9 mouse cellular contexts compared by ENCODE assay signal in genomic region chr15:98566973-98567277, GRCm38 (mm10). TPM values are rescaled to one million over a fixed set of nuclear protein-coding genes. Genes with fewer than 3 reads are reported as not detected.
DNase-seq lines count a peak whose midpoint lies in the region; ATAC-seq and TF ChIP-seq lines count a peak whose summit lies in the region.
"Had no signal": no experiment of that assay in that cellular context is flagged by ENCODE, and none has a peak within 500 bp of the region (broad histone marks: within the 10 kb centered on the region; RNA-seq: fewer than 3 reads in every experiment).

No protein-coding gene starts in this region.

- TF ChIP-seq CTCF in cerebellum, adult 2 months (IDR thresholded peaks at IDR 0.05; ENCODE audit: borderline replicate concordance, insufficient read depth, low read depth, low read length) = no peak

- peak overlapping the region; percentile 47 for H3K4me2 ChIP-seq in neural tube, embryonic 11.5 days (ENCODE audit: low read depth)
- H3K4me2 ChIP-seq in limb, embryonic 13.5 days (replicated peaks) = peak overlapping the region; percentile 87
- H3K4me2 ChIP-seq in stomach, embryonic 14.5 days (replicated peaks; ENCODE audit: low read depth, low read length) = peak overlapping the region; percentile 91

- H3K9me3 ChIP-seq in neural tube, embryonic 11.5 days (ENCODE audit: control insufficient read depth, low read length) = no peaks in the 10 kb centered on the region
- H3K9me3 ChIP-seq in limb, embryonic 13.5 days = no peaks in the 10 kb centered on the region
- no peaks in the 10 kb centered on the region for H3K9me3 ChIP-seq in stomach, embryonic 14.5 days (ENCODE audit: control insufficient read depth, low read depth, low read length)

- WGBS in cerebellum, adult 2 months = 1% methylated on average over 15 of the region's 15 CpGs
- under 1% methylated on average over 15 of the region's 15 CpGs for WGBS in neural tube, embryonic 11.5 days
- 0% methylated on average over 15 of the region's 15 CpGs for WGBS in limb, embryonic 13.5 days
- WGBS in stomach, embryonic 14.5 days = under 1% methylated on average over 15 of the region's 15 CpGs

- peak overlapping the region; percentile 91 for H3K4me3 ChIP-seq in cerebellum, adult 2 months (replicated peaks; ENCODE audit: insufficient read depth, low read depth, low read length)
- H3K4me3 ChIP-seq in neural tube, embryonic 11.5 days (ENCODE audit: low read depth, low read length) = peak overlapping the region; percentile 87
- H3K4me3 ChIP-seq in limb, embryonic 13.5 days = peak overlapping the region; percentile 93
- H3K4me3 ChIP-seq in stomach, embryonic 14.5 days (ENCODE audit: low read depth, low read length) = peak overlapping the region; percentile 94

- no peak for ATAC-seq in neural tube, embryonic 11.5 days (ENCODE audit: insufficient read depth, low FRiP score, low TSS enrichment)
- ATAC-seq in limb, embryonic 13.5 days (ENCODE audit: low FRiP score, low read depth) = no peak
- ATAC-seq in stomach, embryonic 14.5 days (ENCODE audit: insufficient number of reproducible peaks, insufficient read depth, low FRiP score, low read depth) = no peak

- no peak for TF ChIP-seq POLR2A in cerebellum, adult 2 months (IDR thresholded peaks at IDR 0.05; ENCODE audit: borderline replicate concordance, insufficient read depth, low read length)

- peaks cover 7% of the 10 kb centered on the region; the same call in 1 of the 2 replicates for H3K4me1 ChIP-seq in cerebellum, adult 2 months (ENCODE audit: control insufficient read depth, insufficient read depth, low read length)
- H3K4me1 ChIP-seq in neural tube, embryonic 11.5 days (ENCODE audit: control insufficient read depth, insufficient read depth, low read length) = peaks cover 13% of the 10 kb centered on the region
- H3K4me1 ChIP-seq in limb, embryonic 13.5 days = peaks cover 26% of the 10 kb centered on the region
- H3K4me1 ChIP-seq in stomach, embryonic 14.5 days (ENCODE audit: control insufficient read depth, insufficient read depth, low read length) = peaks cover 22% of the 10 kb centered on the region; the same call in 1 of the 2 replicates

- peak overlapping the region; percentile 92 for H3K27ac ChIP-seq in cerebellum, adult 2 months (ENCODE audit: insufficient read depth, low read length)
- peak overlapping the region; percentile 86 for H3K27ac ChIP-seq in neural tube, embryonic 11.5 days (ENCODE audit: low read depth, low read length)
- peak overlapping the region; percentile 92 for H3K27ac ChIP-seq in limb, embryonic 13.5 days
- peak overlapping the region; percentile 96 for H3K27ac ChIP-seq in stomach, embryonic 14.5 days (ENCODE audit: low read length)

- H3K9ac ChIP-seq in neural tube, embryonic 11.5 days (ENCODE audit: low read length) = peak overlapping the region; percentile 81
- H3K9ac ChIP-seq in limb, embryonic 13.5 days = peak overlapping the region; percentile 94
- peak overlapping the region; percentile 91 for H3K9ac ChIP-seq in stomach, embryonic 14.5 days (replicated peaks; ENCODE audit: low read depth, low read length)

- no peaks in the 10 kb centered on the region for H3K27me3 ChIP-seq in cerebellum, adult 2 months (ENCODE audit: control insufficient read depth, insufficient read depth, low read length)
- H3K27me3 ChIP-seq in neural tube, embryonic 11.5 days (ENCODE audit: control insufficient read depth, insufficient read depth, low read length) = no peaks in the 10 kb centered on the region
- no peaks in the 10 kb centered on the region for H3K27me3 ChIP-seq in limb, embryonic 13.5 days
- no peaks in the 10 kb centered on the region for H3K27me3 ChIP-seq in stomach, embryonic 14.5 days (ENCODE audit: control insufficient read depth, insufficient read depth, low read length)

- no peak for DNase-seq in cerebellum, adult 2 months
- no peak for DNase-seq in cerebellum, postnatal 25 days
- DNase-seq in neural tube, embryonic 11.5 days (ENCODE audit: low spot score) = peak; percentile 30
- no peak for DNase-seq in neural tube, embryonic 10.5 days (ENCODE audit: extremely low spot score, low spot score)
- no peak for DNase-seq in embryo, embryonic 10.5 days (ENCODE audit: low spot score)
- no peak for DNase-seq in layer of hippocampus, postnatal 10 days (ENCODE audit: low spot score in 2 of 2)

- 0 out of 2 replicates have a peak, but pooled peaks cover 4% of the 10 kb centered on the region for H3K36me3 ChIP-seq in neural tube, embryonic 11.5 days (ENCODE audit: control insufficient read depth, insufficient read depth, low read length)
- H3K36me3 ChIP-seq in limb, embryonic 13.5 days = peaks cover 12% of the 10 kb centered on the region
- H3K36me3 ChIP-seq in stomach, embryonic 14.5 days (ENCODE audit: control insufficient read depth, insufficient read depth, low read length) = peaks cover 25% of the 10 kb centered on the region

RNA-seq across cellular contexts. Expression of gene Ccnt1, which starts 3.8 kb away (rescaled TPM):
- polyA plus RNA-seq in cerebellum, adult 2 months (2012; rRNA removed) = 24.1 and 24.2 TPM in 2 replicates
- 62.2 and 65.6 TPM in 2 replicates for polyA plus RNA-seq in neural tube, embryonic 11.5 days (2014; fragmentation: Nextera tagmentation; extraction: Ambion mirVana)
- polyA plus RNA-seq in limb, embryonic 13.5 days (2015; fragmentation: Nextera tagmentation; extraction: Ambion mirVana) = 57.7 and 62.1 TPM in 2 replicates
- 60.0 and 61.2 TPM in 2 replicates for polyA plus RNA-seq in stomach, embryonic 14.5 days (2014; fragmentation: Nextera tagmentation; extraction: Ambion mirVana)
- 10 to 100 TPM; 36.0 to 51.6 TPM for total RNA-seq in layer of hippocampus, postnatal 10 days (2021)

RNA-seq across cellular contexts. Expression of gene 4930415O20Rik, which starts 3.9 kb away (rescaled TPM):
- polyA plus RNA-seq in cerebellum, adult 2 months (2012; rRNA removed) = not detected in 2 replicates
- not detected in 2 replicates for polyA plus RNA-seq in neural tube, embryonic 11.5 days (2014; fragmentation: Nextera tagmentation; extraction: Ambion mirVana)
- polyA plus RNA-seq in limb, embryonic 13.5 days (2015; fragmentation: Nextera tagmentation; extraction: Ambion mirVana) = not detected in 2 replicates
- polyA plus RNA-seq in stomach, embryonic 14.5 days (2014; fragmentation: Nextera tagmentation; extraction: Ambion mirVana) = not detected in 2 replicates
- total RNA-seq in layer of hippocampus, postnatal 10 days (2021) = not detected
- total RNA-seq: common myeloid progenitor, adult 5-6 weeks had no signal

RNA-seq across cellular contexts. Expression of gene Kansl2, which starts 32.9 kb away (rescaled TPM):
- 60.7 and 62.4 TPM in 2 replicates for polyA plus RNA-seq in cerebellum, adult 2 months (2012; rRNA removed)
- 142 and 143 TPM in 2 replicates for polyA plus RNA-seq in neural tube, embryonic 11.5 days (2014; fragmentation: Nextera tagmentation; extraction: Ambion mirVana)
- 139 and 147 TPM in 2 replicates for polyA plus RNA-seq in limb, embryonic 13.5 days (2015; fragmentation: Nextera tagmentation; extraction: Ambion mirVana)
- polyA plus RNA-seq in stomach, embryonic 14.5 days (2014; fragmentation: Nextera tagmentation; extraction: Ambion mirVana) = 90.6 and 92.2 TPM in 2 replicates
- total RNA-seq in layer of hippocampus, postnatal 10 days (2021) = 10 to 100 TPM; 71.9 to 73.2 TPM

RNA-seq across cellular contexts. Expression of gene Adcy6, which starts 43.0 kb away (rescaled TPM):
- 31.1 and 31.3 TPM in 2 replicates for polyA plus RNA-seq in cerebellum, adult 2 months (2012; rRNA removed)
- 11.4 and 12.7 TPM in 2 replicates for polyA plus RNA-seq in neural tube, embryonic 11.5 days (2014; fragmentation: Nextera tagmentation; extraction: Ambion mirVana)
- polyA plus RNA-seq in limb, embryonic 13.5 days (2015; fragmentation: Nextera tagmentation; extraction: Ambion mirVana) = 16.9 and 17.1 TPM in 2 replicates
- polyA plus RNA-seq in stomach, embryonic 14.5 days (2014; fragmentation: Nextera tagmentation; extraction: Ambion mirVana) = 21.9 and 23.0 TPM in 2 replicates
- total RNA-seq in layer of hippocampus, postnatal 10 days (2021) = 10 to 100 TPM; 41.4 to 44.6 TPM
